Mouse (Mus musculus): ENCODE data around the gene Hist1h3f. TPM values are rescaled to one million over a fixed set of nuclear protein-coding genes. Genes with fewer than 3 reads are reported as not detected.

The Hist1h3f gene
- total RNA-seq, 1 experiment from 2014 or later = 45.4 TPM

- no peak for ATAC-seq (replicated peaks in 1 of 2; ENCODE audit: insufficient read depth in 1 of 2, low FRiP score in 2 of 2, low TSS enrichment in 1 of 2, low read depth in 1 of 2, poor library complexity in 2 of 2, severe bottlenecking in 2 of 2)
These were observed 27.8 kb upstream of the Hist1h3f start for GRCm38 (mm10) chr13:23515826-23516620.

- peak; percentile 37 to 50; a peak in 2 of 4 replicates for ATAC-seq (replicated peaks in 1 of 2; ENCODE audit: insufficient read depth in 1 of 2, low FRiP score in 2 of 2, low TSS enrichment in 1 of 2, low read depth in 1 of 2, poor library complexity in 2 of 2, severe bottlenecking in 2 of 2)
These were observed 26.8 kb upstream of the Hist1h3f start for GRCm38 (mm10) chr13:23516822-23517602.

- ATAC-seq (replicated peaks in 1 of 2; ENCODE audit: insufficient read depth in 1 of 2, low FRiP score in 2 of 2, low TSS enrichment in 1 of 2, low read depth in 1 of 2, poor library complexity in 2 of 2, severe bottlenecking in 2 of 2) = peak; percentile 39 to 54
These were observed 26.1 kb upstream of the Hist1h3f start for GRCm38 (mm10) chr13:23517603-23518294.

GRCm38 (mm10) chr13:23518295-23518603 lies 25.6 kb upstream of the Hist1h3f start:
- ATAC-seq (replicated peaks in 1 of 2; ENCODE audit: insufficient read depth in 1 of 2, low FRiP score in 2 of 2, low TSS enrichment in 1 of 2, low read depth in 1 of 2, poor library complexity in 2 of 2, severe bottlenecking in 2 of 2) = no peak

GRCm38 (mm10) chr13:23518885-23519284 lies 25.0 kb upstream of the Hist1h3f start:
- ATAC-seq (replicated peaks in 1 of 2; ENCODE audit: insufficient read depth in 1 of 2, low FRiP score in 2 of 2, low TSS enrichment in 1 of 2, low read depth in 1 of 2, poor library complexity in 2 of 2, severe bottlenecking in 2 of 2) = peak; percentile 17 to 26; a peak in 1 of 4 replicates

- peak in 1 of 2 experiments; percentile 11; a peak in 2 of 4 replicates for ATAC-seq (replicated peaks in 1 of 2; ENCODE audit: insufficient read depth in 1 of 2, low FRiP score in 2 of 2, low TSS enrichment in 1 of 2, low read depth in 1 of 2, poor library complexity in 2 of 2, severe bottlenecking in 2 of 2)
These were observed 24.4 kb upstream of the Hist1h3f start for GRCm38 (mm10) chr13:23519416-23519815.

- ATAC-seq (replicated peaks in 1 of 2; ENCODE audit: insufficient read depth in 1 of 2, low FRiP score in 2 of 2, low TSS enrichment in 1 of 2, low read depth in 1 of 2, poor library complexity in 2 of 2, severe bottlenecking in 2 of 2) = peak; percentile 12 to 35; a peak in 1 of 4 replicates
These were observed 22.1 kb upstream of the Hist1h3f start for GRCm38 (mm10) chr13:23521703-23522102.

- ATAC-seq (replicated peaks in 1 of 2; ENCODE audit: insufficient read depth in 1 of 2, low FRiP score in 2 of 2, low TSS enrichment in 1 of 2, low read depth in 1 of 2, poor library complexity in 2 of 2, severe bottlenecking in 2 of 2) = no peak
These were observed 19.9 kb upstream of the Hist1h3f start for GRCm38 (mm10) chr13:23523976-23524375.

GRCm38 (mm10) chr13:23524654-23525053 lies 19.2 kb upstream of the Hist1h3f start:
- ATAC-seq (replicated peaks in 1 of 2; ENCODE audit: insufficient read depth in 1 of 2, low FRiP score in 2 of 2, low TSS enrichment in 1 of 2, low read depth in 1 of 2, poor library complexity in 2 of 2, severe bottlenecking in 2 of 2) = peak; percentile 55 to 57

GRCm38 (mm10) chr13:23525901-23526300 lies 18.0 kb upstream of the Hist1h3f start:
- ATAC-seq (replicated peaks in 1 of 2; ENCODE audit: insufficient read depth in 1 of 2, low FRiP score in 2 of 2, low TSS enrichment in 1 of 2, low read depth in 1 of 2, poor library complexity in 2 of 2, severe bottlenecking in 2 of 2) = no peak

- ATAC-seq (replicated peaks in 1 of 2; ENCODE audit: insufficient read depth in 1 of 2, low FRiP score in 2 of 2, low TSS enrichment in 1 of 2, low read depth in 1 of 2, poor library complexity in 2 of 2, severe bottlenecking in 2 of 2) = peak in 1 of 2 experiments; percentile 51; a peak in 3 of 4 replicates
These were observed 17.5 kb upstream of the Hist1h3f start for GRCm38 (mm10) chr13:23526312-23526711.

- no peak for ATAC-seq (replicated peaks in 1 of 2; ENCODE audit: insufficient read depth in 1 of 2, low FRiP score in 2 of 2, low TSS enrichment in 1 of 2, low read depth in 1 of 2, poor library complexity in 2 of 2, severe bottlenecking in 2 of 2)
These were observed 14.8 kb upstream of the Hist1h3f start for GRCm38 (mm10) chr13:23529005-23529404.

- no peak for ATAC-seq (replicated peaks in 1 of 2; ENCODE audit: insufficient read depth in 1 of 2, low FRiP score in 2 of 2, low TSS enrichment in 1 of 2, low read depth in 1 of 2, poor library complexity in 2 of 2, severe bottlenecking in 2 of 2)
These were observed 14.2 kb upstream of the Hist1h3f start for GRCm38 (mm10) chr13:23529480-23530165.

- ATAC-seq (replicated peaks in 1 of 2; ENCODE audit: insufficient read depth in 1 of 2, low FRiP score in 2 of 2, low TSS enrichment in 1 of 2, low read depth in 1 of 2, poor library complexity in 2 of 2, severe bottlenecking in 2 of 2) = no peak
These were observed 13.5 kb upstream of the Hist1h3f start for GRCm38 (mm10) chr13:23530181-23530900.

GRCm38 (mm10) chr13:23530901-23531875 lies 12.7 kb upstream of the Hist1h3f start, which contains the start of gene Hist1h4h:
Hist1h4h (plus strand) TSS chr13:23531050.
- ATAC-seq (replicated peaks in 1 of 2; ENCODE audit: insufficient read depth in 1 of 2, low FRiP score in 2 of 2, low TSS enrichment in 1 of 2, low read depth in 1 of 2, poor library complexity in 2 of 2, severe bottlenecking in 2 of 2) = peak; percentile 73 to 77
